In genomic region chr13:111724811-111725164, GRCm38 (mm10) we compare ENCODE assay signal across 8 mouse cellular contexts. TPM values are rescaled to one million over a fixed set of nuclear protein-coding genes. Genes with fewer than 3 reads are reported as not detected.
DNase-seq lines count a peak whose midpoint lies in the region; ATAC-seq and TF ChIP-seq lines count a peak whose summit lies in the region.

No protein-coding gene starts in this region.

- ATAC-seq in liver, embryonic 13.5 days (ENCODE audit: low read depth) = 0 out of 2 replicates have a peak, but pooled peaks have one; percentile 0
- no peak; the same call in 1 of the 2 replicates for ATAC-seq in granulocyte monocyte progenitor cell, adult 5-6 weeks (replicated peaks; ENCODE audit: poor library complexity, severe bottlenecking)

- peak overlapping the region; percentile 82 for H3K4me3 ChIP-seq in cerebellum, adult 2 months (replicated peaks; ENCODE audit: insufficient read depth, low read depth, low read length)
- H3K4me3 ChIP-seq in testis, adult 2 months (ENCODE audit: control insufficient read depth, low read depth, low read length) = peak overlapping the region; percentile 92
- peak overlapping the region; percentile 78 for H3K4me3 ChIP-seq in liver, embryonic 13.5 days (replicated peaks)

- H3K27ac ChIP-seq in cerebellum, adult 2 months (ENCODE audit: insufficient read depth, low read length) = no peak overlapping the region
- no peak overlapping the region; the same call in 1 of the 2 replicates for H3K27ac ChIP-seq in testis, adult 2 months (ENCODE audit: control insufficient read depth, insufficient read depth, low read depth, low read length)
- peak overlapping the region; percentile 88 for H3K27ac ChIP-seq in liver, embryonic 13.5 days

- TF ChIP-seq POLR2A in cerebellum, adult 2 months (IDR thresholded peaks at IDR 0.05; ENCODE audit: borderline replicate concordance, insufficient read depth, low read length) = no peak
- no peak for TF ChIP-seq POLR2A in testis, adult 2 months (IDR thresholded peaks at IDR 0.05; ENCODE audit: control insufficient read depth, low read depth, low read length)

- H3K27me3 ChIP-seq in cerebellum, adult 2 months (ENCODE audit: control insufficient read depth, insufficient read depth, low read length) = no peaks in the 10 kb centered on the region
- no peaks in the 10 kb centered on the region for H3K27me3 ChIP-seq in testis, adult 2 months (ENCODE audit: control insufficient read depth, insufficient read depth, low read length)
- no peaks in the 10 kb centered on the region for H3K27me3 ChIP-seq in liver, embryonic 13.5 days

- no peaks in the 10 kb centered on the region for H3K36me3 ChIP-seq in testis, adult 2 months (ENCODE audit: control insufficient read depth, insufficient read depth, low read length)
- H3K36me3 ChIP-seq in liver, embryonic 13.5 days = no peaks in the 10 kb centered on the region; the same call in 1 of the 2 replicates

- peak overlapping the region; percentile 73 for H3K9ac ChIP-seq in liver, embryonic 13.5 days

- no peaks in the 10 kb centered on the region for H3K4me1 ChIP-seq in cerebellum, adult 2 months (ENCODE audit: control insufficient read depth, insufficient read depth, low read length)
- peaks cover 5% of the 10 kb centered on the region for H3K4me1 ChIP-seq in testis, adult 2 months (ENCODE audit: control insufficient read depth, insufficient read depth, low read length)
- H3K4me1 ChIP-seq in liver, embryonic 13.5 days (replicated peaks) = peaks cover 12% of the 10 kb centered on the region

- peak overlapping the region; percentile 88 for H3K4me2 ChIP-seq in liver, embryonic 13.5 days

- peaks cover 5% of the 10 kb centered on the region for H3K9me3 ChIP-seq in liver, embryonic 13.5 days (replicated peaks)

- no peak for TF ChIP-seq CTCF in cerebellum, adult 2 months (IDR thresholded peaks at IDR 0.05; ENCODE audit: borderline replicate concordance, insufficient read depth, low read depth, low read length)
- TF ChIP-seq CTCF in testis, adult 2 months (IDR thresholded peaks at IDR 0.05; ENCODE audit: control insufficient read depth, insufficient read depth, insufficient replicate concordance, low read depth, low read length) = no peak

- WGBS in cerebellum, adult 2 months = under 1% methylated on average over 18 of the region's 18 CpGs
- WGBS in liver, embryonic 13.5 days (ENCODE audit: insufficient replicate concordance) = under 1% methylated on average over 18 of the region's 18 CpGs

- no peak for DNase-seq in cerebellum, adult 2 months
- no peak for DNase-seq in cerebellum, postnatal 14 days
- no peak for DNase-seq in testis, postnatal 10 days (ENCODE audit: low spot score)
- DNase-seq in liver, embryonic 13.5 days = no peak
- no peak for DNase-seq in spleen, adult 18-20 months
- DNase-seq in adrenal gland, adult (ENCODE audit: inconsistent age in 2 of 2, low spot score in 1 of 2) = no peak

RNA-seq across cellular contexts. Expression of gene Mier3, which starts 44.0 kb away (rescaled TPM):
- 12.5 and 12.7 TPM in 2 replicates for polyA plus RNA-seq in cerebellum, adult 2 months (2012; rRNA removed)
- polyA plus RNA-seq in testis, adult 2 months (2012; rRNA removed) = 19.2 and 23.9 TPM in 2 replicates
- 12.9 and 18.4 TPM in 2 replicates for polyA plus RNA-seq in liver, embryonic 13.5 days (2015; fragmentation: Nextera tagmentation; extraction: Ambion mirVana)
- total RNA-seq in granulocyte monocyte progenitor cell, adult 5-6 weeks (2014; fragmentation: Nextera tagmentation) = 30.9 and 33.6 TPM in 2 replicates
- 41.0 and 51.9 TPM in 2 replicates for total RNA-seq in granulocyte monocyte progenitor cell, adult 5-6 weeks (2017)
